Mouse (Mus musculus): ENCODE data around the gene Adgrb3.

DNA sequence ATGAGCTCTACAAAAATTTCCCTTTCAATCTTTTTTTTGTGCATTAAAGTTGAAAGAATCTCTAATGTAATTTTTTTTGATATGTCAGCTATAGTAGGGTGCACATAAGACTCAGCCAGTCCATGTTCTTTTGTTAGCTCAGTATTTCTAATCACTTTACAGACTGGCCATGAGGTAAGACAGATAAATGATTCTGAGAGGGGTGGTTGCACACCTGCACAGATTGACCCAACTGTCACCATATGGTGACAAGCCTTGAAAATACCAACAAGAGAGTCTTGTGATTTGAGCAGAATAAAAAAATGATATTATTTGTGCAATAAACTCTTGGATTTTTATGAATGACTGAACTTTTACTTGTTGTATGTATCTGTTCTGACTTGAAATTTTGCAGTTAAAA is 74.2 kb downstream of the Adgrb3 start:
- TF ChIP-seq CTCF (IDR thresholded peaks at IDR 0.05; ENCODE audit: borderline replicate concordance, extremely low read depth, insufficient read depth, insufficient read length) (no peak), POLR2A (IDR thresholded peaks at IDR 0.05; ENCODE audit: borderline replicate concordance, extremely low read depth, insufficient read depth, insufficient read length, poor library complexity, severe bottlenecking) (no peak)

Measured in brain, embryonic 14.5 days (tissue).